Mouse (Mus musculus) stomach, postnatal 0 days (tissue): ENCODE data around the gene Pcbd2.

ENCODE experiments used
- CTCF ChIP-seq: IDR thresholded peaks from 2 replicates; pipeline ENCODE4 v1.5.1; 2016; ENCODE audit warnings: antibody characterized with exemption, low read depth, mild to moderate bottlenecking, moderate library complexity
- EP300 ChIP-seq: optimal IDR thresholded peaks from 2 replicates; pipeline ENCODE3; 2016; ENCODE audit warnings: antibody characterized with exemption

- no peak for TF ChIP-seq CTCF
- no peak for TF ChIP-seq EP300
These were observed 10.7 kb downstream of the Pcbd2 start for GRCm38 (mm10) chr13:55737885-55738284.
